Mouse (Mus musculus): Measurements from ENCODE around the gene Enox1.

DNA sequence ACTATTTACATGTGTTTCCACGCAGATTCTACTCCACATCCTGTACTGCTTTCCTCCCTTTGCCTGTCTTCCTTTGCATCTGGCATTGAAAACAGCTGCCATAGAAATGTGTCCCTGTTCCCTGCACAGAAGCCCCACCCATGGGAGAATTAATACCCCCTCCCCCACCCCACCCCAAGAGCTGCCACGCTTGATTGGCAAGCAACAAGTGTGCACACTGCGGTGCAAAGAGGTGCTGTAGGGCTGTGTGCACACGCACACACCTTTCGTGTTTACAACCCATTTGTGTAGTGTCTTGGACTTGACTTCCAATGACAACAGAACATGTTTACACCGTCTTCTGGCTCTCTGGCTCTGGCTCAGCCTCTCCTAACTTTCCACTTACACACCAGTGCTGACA is 154.9 kb downstream of the Enox1 start:
- no peak for TF ChIP-seq CTCF (conservative IDR thresholded peaks at IDR 0.05; ENCODE audit: low read length)
- no peak for TF ChIP-seq POU5F1 (IDR thresholded peaks at IDR 0.05; ENCODE audit: borderline replicate concordance, low read length)
